Mouse (Mus musculus) T-cell, adult 66 days (primary cell): ENCODE measurements around the gene Spink4. TPM values are rescaled to one million over a fixed set of nuclear protein-coding genes. Genes with fewer than 3 reads are reported as not detected.

ENCODE experiments used
- total RNA-seq, 2 experiments: library from RNA; stranded (reverse); gene quantifications; 3 replicates in 1 of 2; 4 replicates in 1 of 2; pipeline ENCODE4 v1.2.4; 2023

Spink4 gene
- not detected for total RNA-seq

DNA sequence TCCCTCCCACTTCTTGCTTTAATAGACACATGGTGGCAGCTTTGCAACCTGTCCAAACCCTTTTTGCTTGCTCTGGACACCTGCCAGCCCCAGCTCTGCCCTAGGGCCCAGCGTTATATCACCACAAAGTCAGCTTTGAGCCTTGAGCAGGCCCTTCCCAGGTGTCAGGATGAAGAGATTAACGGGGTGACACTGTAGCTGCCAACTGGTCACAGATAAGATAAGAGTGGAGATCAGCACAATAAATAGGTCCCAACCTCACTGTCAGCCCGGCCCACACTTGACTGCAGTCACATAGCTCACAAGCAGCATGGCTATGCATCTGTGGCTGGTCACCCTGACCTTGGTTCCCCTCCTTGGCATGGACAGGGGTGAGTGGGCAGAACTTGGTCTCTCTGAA is at the start of gene Spink4:
TSS of gene Spink4 (plus strand) at position 268 of the 400 bp plus-strand sequence.

GRCm38 (mm10) chr4:40948160-40948708 is 28.4 kb downstream of the Spink4 start, which contains the start of the genes Bag1 and Chmp5:
Bag1 (minus strand) TSS chr4:40948294.
Chmp5 (plus strand) TSS chr4:40948407.

DNA sequence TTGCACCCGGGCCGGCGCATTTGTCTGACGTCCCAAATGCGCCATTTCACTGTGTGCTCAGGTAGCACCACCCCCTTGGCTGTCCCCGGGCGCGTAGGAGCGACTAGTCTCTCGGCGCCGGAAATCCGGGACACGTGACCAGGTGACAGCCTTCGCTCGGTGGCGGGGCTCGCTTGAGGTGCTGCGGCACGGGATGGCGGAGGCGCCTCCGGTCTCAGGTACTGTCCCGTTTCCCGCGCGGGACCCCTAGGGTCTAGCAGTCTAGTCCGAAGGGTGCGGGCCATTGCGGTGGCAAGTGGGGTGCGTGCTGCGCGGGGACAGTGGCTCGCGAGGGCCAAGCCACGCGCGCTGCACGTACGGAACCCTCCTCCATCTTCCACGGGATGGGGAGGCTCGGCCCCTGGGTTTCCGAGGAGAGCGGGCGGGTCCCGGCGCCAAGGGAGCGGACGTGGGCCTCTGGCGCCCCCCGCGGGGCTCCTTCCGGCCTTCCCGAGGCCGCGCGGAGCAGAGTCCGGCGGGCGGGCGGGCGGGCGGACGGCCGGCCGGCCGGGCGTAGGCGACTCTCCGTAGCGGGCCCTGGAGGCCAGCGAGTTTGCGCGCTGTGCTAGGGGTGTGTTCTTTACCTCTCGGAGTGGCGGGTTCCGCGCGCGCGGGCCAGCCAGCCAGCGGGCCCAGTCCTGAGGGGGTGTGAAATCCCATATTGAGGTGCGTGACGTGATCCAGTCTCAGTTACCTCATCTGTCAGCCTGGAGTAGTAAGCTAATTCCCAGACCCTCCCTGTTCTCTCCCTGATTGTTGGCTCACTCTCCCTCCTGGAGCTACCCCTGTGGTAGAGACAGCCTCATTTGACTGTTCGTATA is 51.2 kb downstream of the Spink4 start, which contains the start of gene Nfx1:
TSS of gene Nfx1 (plus strand) at position 65 of the 860 bp plus-strand sequence.

Other genes with a start within 250 kb of the Spink4 start
- 10 to 100 TPM; 25.3 to 26.3 TPM for gene Aptx, start 216.9 kb upstream of the Spink4 start, total RNA-seq
- 100 to 1,000 TPM; 410 to 472 TPM for gene Dnaja1, start 197.9 kb upstream of the Spink4 start, total RNA-seq
- gene Smu1, start 162.1 kb upstream of the Spink4 start, total RNA-seq: 10 to 100 TPM; 67.6 to 78.7 TPM
- 10 to 100 TPM; 81.8 to 81.9 TPM for gene B4galt1, start 66.0 kb upstream of the Spink4 start, total RNA-seq
- gene Bag1, start 28.2 kb downstream of the Spink4 start, total RNA-seq: 10 to 100 TPM; 70.6 to 79.1 TPM
- 10 to 100 TPM; 28.3 to 36.3 TPM for gene Chmp5, start 28.4 kb downstream of the Spink4 start, total RNA-seq
- 10 to 100 TPM; 93.8 to 94.6 TPM for gene Nfx1, start 50.9 kb downstream of the Spink4 start, total RNA-seq
- not detected for gene Aqp7, start 128.1 kb downstream of the Spink4 start, total RNA-seq
- 10 to 100 TPM; 59.6 to 67.0 TPM for gene Aqp3, start 178.1 kb downstream of the Spink4 start, total RNA-seq
- gene Nol6, start 204.4 kb downstream of the Spink4 start, total RNA-seq: 10 to 100 TPM; 72.5 to 81.9 TPM
- gene Ube2r2, start 215.7 kb downstream of the Spink4 start, total RNA-seq: 10 to 100 TPM; 77.0 to 79.0 TPM